ENCODE assay signal across 8 mouse cellular contexts in the genomic region with DNA sequence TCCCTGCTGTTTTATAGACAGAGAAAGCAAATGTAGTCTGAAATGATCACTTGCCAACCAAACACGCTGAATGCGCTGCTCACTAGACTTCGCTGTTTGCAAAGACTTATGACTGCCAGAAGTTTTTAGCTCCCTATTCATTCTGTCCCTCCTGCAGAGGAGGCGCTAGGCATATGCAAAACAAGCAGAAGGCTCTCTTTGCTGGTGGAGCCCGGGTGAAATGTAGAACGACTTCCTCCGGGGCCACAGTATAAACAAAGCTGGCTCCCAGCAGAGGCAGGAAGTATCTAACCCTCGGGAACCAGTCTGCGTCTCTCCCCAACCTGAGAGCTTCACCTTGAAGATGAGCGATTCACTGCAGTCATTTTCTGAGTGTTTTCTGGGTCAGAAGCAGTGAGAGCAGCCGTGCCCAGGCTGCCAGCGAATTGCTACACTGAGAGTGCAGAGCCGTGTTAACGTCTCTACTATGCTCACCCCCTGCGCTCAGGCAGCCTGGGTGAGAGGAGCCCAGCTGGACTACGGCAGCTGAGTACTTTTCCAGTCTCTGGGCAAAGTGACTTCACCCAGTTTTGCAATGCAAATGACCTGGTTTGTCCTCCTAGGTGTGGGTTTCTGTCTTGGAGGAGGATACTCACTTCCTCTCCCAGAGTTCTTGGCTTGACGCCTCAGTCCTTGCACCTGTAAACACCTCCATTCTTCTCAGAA. TPM values are rescaled to one million over a fixed set of nuclear protein-coding genes. Genes with fewer than 3 reads are reported as not detected.
A peak's percentile ranks its signal among the peaks of the same experiment; 100 is the strongest.
DNase-seq lines count a peak whose midpoint lies in the region; ATAC-seq lines count a peak whose summit lies in the region.

No protein-coding gene starts in this region.

- intact Hi-C loops in heart, postnatal 10 days (cut with DNase I): no loop called here

- ATAC-seq in common myeloid progenitor, adult 5-6 weeks (replicated peaks; ENCODE audit: low read depth, poor library complexity, severe bottlenecking): peak; percentile 50
- ATAC-seq in monocyte, adult 5-6 weeks (replicated peaks; ENCODE audit: insufficient number of reproducible peaks, low FRiP score, low TSS enrichment, poor library complexity, severe bottlenecking): no peak

- DNase-seq in CD4-positive helper T cell, adult 2 months (ENCODE audit: low read depth, low spot score): peak; percentile 53
- peak; percentile 85 for DNase-seq in ES-CJ7 (ENCODE audit: low read depth, low spot score)
- peak; percentile 23 to 29 for DNase-seq in heart, postnatal 10 days
- peak; percentile 36 to 60 for DNase-seq in kidney, postnatal 4 days
- peak; percentile 39 for DNase-seq in lung, postnatal 25 days (ENCODE audit: low spot score)
- peak; percentile 66 for DNase-seq in right cerebral cortex, postnatal 25 days

RNA-seq across cellular contexts. Expression of gene Sptb, which starts 15.4 kb away (rescaled TPM):
- total RNA-seq in common myeloid progenitor, adult 5-6 weeks (2017): 9.9 and 17.2 TPM in 2 replicates
- 10 to 100 TPM; 59.0 to 60.3 TPM for total RNA-seq in heart, postnatal 10 days (2021)
- total RNA-seq in monocyte, adult 5-6 weeks (2017): 0.76 to 1.3 TPM (median 0.85 TPM) in 3 replicates

Comparison
In these comparisons a context has a peak if more than half of its experiments do, and no peak if none do; other contexts are left out.
1. DNase-seq: peak in every context shown above with its lines; median percentile 85 in ES-CJ7; 66 in right cerebral cortex, postnatal 25 days; 53 in CD4-positive helper T cell, adult 2 months; 48 in kidney, postnatal 4 days; 39 in lung, postnatal 25 days; 26 in heart, postnatal 10 days.